Mouse (Mus musculus): Measurements from ENCODE around the gene 1700025B11Rik. TPM values are rescaled to one million over a fixed set of nuclear protein-coding genes. Genes with fewer than 3 reads are reported as not detected.

1700025B11Rik gene
- not detected in 2 replicates for polyA plus RNA-seq (2014; fragmentation: Nextera tagmentation; extraction: Ambion mirVana)

DNA sequence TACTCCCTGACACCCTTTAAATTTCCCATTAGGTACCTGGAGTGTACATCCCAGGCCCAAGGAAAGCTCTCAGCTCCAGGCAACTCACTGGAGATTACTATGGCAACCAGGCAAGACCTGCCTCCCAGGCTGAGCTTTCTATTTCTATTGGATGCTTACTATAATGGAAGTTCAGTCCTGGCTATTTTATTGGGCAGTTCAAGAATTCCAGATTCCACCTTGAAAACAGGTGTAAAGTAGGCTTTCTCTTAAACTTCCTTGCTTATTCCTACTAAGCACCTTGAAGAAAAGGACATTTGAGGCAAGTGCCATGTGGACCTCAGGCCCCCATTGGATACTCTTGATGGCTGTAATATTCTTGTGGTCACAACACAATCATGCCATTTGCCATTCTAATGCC is at the start of gene 1700025B11Rik:
TSS of gene 1700025B11Rik (minus strand) at position 101 of the 400 bp plus-strand sequence.
- no peak within 1 kb of the TSS for H3K4me3 ChIP-seq (ENCODE audit: low read depth, low read length)
- no peak within 1 kb of the TSS for H3K27ac ChIP-seq (replicated peaks; ENCODE audit: low read depth, low read length)
- H3K9ac ChIP-seq (ENCODE audit: low read length), result no peak within 1 kb of the TSS
- H3K36me3 ChIP-seq (ENCODE audit: control insufficient read depth, insufficient read depth, low read length), result no peaks in the 10 kb centered on the region
- DNase-seq (ENCODE audit: low spot score), result no peak
- H3K4me1 ChIP-seq (ENCODE audit: control insufficient read depth, insufficient read depth, low read length), result no peaks in the 10 kb centered on the region
- no peak within 1 kb of the TSS for H3K4me2 ChIP-seq (ENCODE audit: low read depth, severe bottlenecking)
- no peak for ATAC-seq (ENCODE audit: insufficient number of reproducible peaks, low FRiP score, low TSS enrichment, low read depth)
- no peaks in the 10 kb centered on the region for H3K9me3 ChIP-seq (ENCODE audit: control insufficient read depth, low read length)
- H3K27me3 ChIP-seq (ENCODE audit: control insufficient read depth, insufficient read depth, low read length), result no peaks in the 10 kb centered on the region

DNA sequence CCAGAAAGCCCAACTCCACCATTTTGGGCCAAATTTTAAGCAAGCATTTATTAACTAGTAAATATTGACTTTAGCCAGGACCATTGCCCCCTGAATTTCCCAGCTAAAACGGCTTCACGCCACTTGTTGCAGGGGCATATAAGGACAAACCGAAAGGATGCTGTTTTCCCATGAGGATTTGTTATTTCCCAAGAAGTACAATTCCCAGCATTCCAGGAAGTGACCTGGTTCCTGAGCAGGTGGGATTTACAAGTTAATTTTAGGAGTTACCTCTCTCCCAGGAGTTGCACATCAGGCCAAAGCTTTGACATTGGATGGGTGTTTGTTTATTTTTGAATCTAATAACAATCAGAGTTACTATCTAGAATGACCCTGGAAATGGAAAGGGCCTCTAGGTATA is 44.4 kb upstream of the 1700025B11Rik start:
- Histone ChIP-seq H3K27me3 (ENCODE audit: control insufficient read depth, insufficient read depth, low read length) (no peaks in the 10 kb centered on the region), H3K4me2 (ENCODE audit: low read depth, severe bottlenecking) (no peak overlapping the region), H3K4me3 (ENCODE audit: low read depth, low read length) (no peak overlapping the region), H3K36me3 (ENCODE audit: control insufficient read depth, insufficient read depth, low read length) (no peaks in the 10 kb centered on the region), H3K4me1 (ENCODE audit: control insufficient read depth, insufficient read depth, low read length) (no peaks in the 10 kb centered on the region), H3K9me3 (ENCODE audit: control insufficient read depth, low read length) (no peaks in the 10 kb centered on the region), H3K27ac (replicated peaks; ENCODE audit: low read depth, low read length) (no peak overlapping the region), H3K9ac (ENCODE audit: low read length) (no peak overlapping the region)
- DNase-seq (ENCODE audit: low spot score), result no peak
- WGBS, result 95% methylated on average over 3 of the region's 3 CpGs
- no peak for ATAC-seq (ENCODE audit: insufficient number of reproducible peaks, low FRiP score, low TSS enrichment, low read depth)

DNA sequence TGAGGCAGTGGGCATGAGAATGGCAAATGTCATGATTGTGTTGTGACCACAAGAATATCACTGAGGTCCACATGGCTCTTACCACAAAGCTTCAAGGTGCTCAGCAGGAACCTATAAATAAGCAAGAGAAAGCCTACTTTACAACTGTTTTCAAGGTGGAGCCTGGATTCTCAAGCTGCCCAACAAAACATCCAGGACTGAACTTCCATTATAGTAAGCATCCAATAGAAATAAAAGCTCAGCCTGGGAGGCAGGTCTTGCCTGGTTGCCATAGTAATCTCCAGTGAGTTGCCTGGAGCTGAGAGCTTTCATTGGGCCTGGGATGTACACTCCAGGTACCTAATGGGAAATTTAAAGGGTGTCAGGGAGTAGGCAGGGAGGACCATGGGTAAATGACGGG is 37.3 kb upstream of the 1700025B11Rik start, which contains the start of gene Gm36245:
TSS of gene Gm36245 (plus strand) at position 301 of the 400 bp plus-strand sequence.
- Histone ChIP-seq H3K27me3 (ENCODE audit: control insufficient read depth, insufficient read depth, low read length) (no peaks in the 10 kb centered on the region), H3K9ac (ENCODE audit: low read length) (no peak within 1 kb of the TSS), H3K4me3 (ENCODE audit: low read depth, low read length) (no peak within 1 kb of the TSS), H3K36me3 (ENCODE audit: control insufficient read depth, insufficient read depth, low read length) (no peaks in the 10 kb centered on the region), H3K4me1 (ENCODE audit: control insufficient read depth, insufficient read depth, low read length) (no peaks in the 10 kb centered on the region), H3K27ac (replicated peaks; ENCODE audit: low read depth, low read length) (no peak within 1 kb of the TSS), H3K9me3 (ENCODE audit: control insufficient read depth, low read length) (no peaks in the 10 kb centered on the region), H3K4me2 (ENCODE audit: low read depth, severe bottlenecking) (no peak within 1 kb of the TSS)
- ATAC-seq (ENCODE audit: insufficient number of reproducible peaks, low FRiP score, low TSS enrichment, low read depth) (no peak), DNase-seq (ENCODE audit: low spot score) (no peak)
- WGBS, result 71% methylated on average over 1 of the region's 1 CpGs

DNA sequence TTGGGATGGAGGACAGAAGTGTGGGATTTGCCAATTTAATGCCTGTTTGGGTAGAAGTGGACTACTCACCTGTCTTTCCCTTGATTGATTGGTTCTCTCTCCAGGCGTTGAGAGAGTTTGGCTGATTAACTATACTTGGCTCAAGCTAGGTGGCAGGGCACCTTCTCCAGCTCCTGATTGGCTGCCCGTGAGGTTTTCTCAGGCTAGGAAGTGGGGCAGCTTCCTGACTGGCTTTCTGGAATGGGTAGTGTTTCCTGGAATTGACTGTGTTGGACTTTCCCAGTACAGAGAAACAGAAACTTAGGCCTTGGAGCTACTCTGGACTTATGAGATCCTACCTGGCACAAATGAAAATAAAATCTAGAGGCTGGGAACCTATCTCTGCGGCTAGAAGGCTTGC is 36.7 kb upstream of the 1700025B11Rik start:
- no peak overlapping the region for H3K9ac ChIP-seq (ENCODE audit: low read length)
- H3K9me3 ChIP-seq (ENCODE audit: control insufficient read depth, low read length), result no peaks in the 10 kb centered on the region
- no peaks in the 10 kb centered on the region for H3K27me3 ChIP-seq (ENCODE audit: control insufficient read depth, insufficient read depth, low read length)
- DNase-seq (ENCODE audit: low spot score) (no peak), ATAC-seq (ENCODE audit: insufficient number of reproducible peaks, low FRiP score, low TSS enrichment, low read depth) (no peak)
- no peaks in the 10 kb centered on the region for H3K4me1 ChIP-seq (ENCODE audit: control insufficient read depth, insufficient read depth, low read length)
- 60% methylated on average over 3 of the region's 3 CpGs for WGBS
- H3K27ac ChIP-seq (replicated peaks; ENCODE audit: low read depth, low read length), result no peak overlapping the region
- H3K4me3 ChIP-seq (ENCODE audit: low read depth, low read length), result no peak overlapping the region
- H3K4me2 ChIP-seq (ENCODE audit: low read depth, severe bottlenecking), result no peak overlapping the region
- H3K36me3 ChIP-seq (ENCODE audit: control insufficient read depth, insufficient read depth, low read length), result no peaks in the 10 kb centered on the region

DNA sequence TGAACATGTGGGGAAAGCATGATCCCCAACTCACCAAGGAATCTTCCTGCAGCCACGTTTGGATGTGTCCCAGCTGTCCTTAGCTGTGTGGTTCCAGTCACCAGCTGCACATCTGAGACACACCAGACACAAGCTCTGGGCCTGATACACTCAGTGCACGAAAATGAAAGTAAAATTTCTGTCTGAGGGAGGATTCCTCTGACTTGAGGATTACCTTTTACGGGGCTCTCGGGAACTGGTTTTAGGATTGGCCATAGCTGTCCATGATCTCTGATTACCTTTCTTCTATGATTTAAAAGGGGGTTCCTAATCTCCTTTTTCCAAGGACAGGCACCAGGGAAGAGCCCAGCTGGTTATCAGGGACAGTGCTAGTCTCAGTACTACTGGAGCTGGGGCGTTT is 34.3 kb upstream of the 1700025B11Rik start, which contains the start of gene Apol10b:
TSS of gene Apol10b (minus strand) at position 165 of the 400 bp plus-strand sequence.
- ATAC-seq (ENCODE audit: insufficient number of reproducible peaks, low FRiP score, low TSS enrichment, low read depth), result no peak
- no peaks in the 10 kb centered on the region for H3K4me1 ChIP-seq (ENCODE audit: control insufficient read depth, insufficient read depth, low read length)
- H3K27me3 ChIP-seq (ENCODE audit: control insufficient read depth, insufficient read depth, low read length), result no peaks in the 10 kb centered on the region
- no peak within 1 kb of the TSS for H3K4me2 ChIP-seq (ENCODE audit: low read depth, severe bottlenecking)
- DNase-seq (ENCODE audit: low spot score), result no peak
- H3K36me3 ChIP-seq (ENCODE audit: control insufficient read depth, insufficient read depth, low read length), result no peaks in the 10 kb centered on the region
- no peaks in the 10 kb centered on the region for H3K9me3 ChIP-seq (ENCODE audit: control insufficient read depth, low read length)
- H3K9ac ChIP-seq (ENCODE audit: low read length), result no peak within 1 kb of the TSS
- 62% methylated on average over 5 of the region's 5 CpGs for WGBS
- H3K4me3 ChIP-seq (ENCODE audit: low read depth, low read length), result no peak within 1 kb of the TSS
- H3K27ac ChIP-seq (replicated peaks; ENCODE audit: low read depth, low read length), result no peak within 1 kb of the TSS

DNA sequence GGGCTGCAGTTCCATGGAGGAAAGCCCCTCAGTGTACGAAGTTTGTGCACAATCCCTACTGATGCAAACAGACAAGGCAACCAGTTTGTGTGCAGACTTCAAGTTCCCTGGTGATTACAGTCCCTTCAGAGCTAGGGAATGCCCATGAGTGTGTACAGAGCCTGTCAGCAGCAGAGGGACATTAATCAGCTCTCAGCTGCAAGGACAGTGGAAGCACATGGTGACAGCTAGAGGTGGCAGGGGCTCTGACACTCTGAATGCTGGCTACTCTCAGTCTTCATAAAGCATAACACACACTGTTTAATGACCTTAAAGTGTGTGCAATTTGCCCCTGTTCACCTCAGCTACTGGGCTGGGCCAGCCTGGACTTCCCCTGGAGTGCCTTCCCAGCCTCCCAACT is 31.9 kb upstream of the 1700025B11Rik start:
- no peak for ATAC-seq (ENCODE audit: insufficient number of reproducible peaks, low FRiP score, low TSS enrichment, low read depth)
- H3K27ac ChIP-seq (replicated peaks; ENCODE audit: low read depth, low read length), result no peak overlapping the region
- WGBS, result 69% methylated on average over 1 of the region's 1 CpGs
- H3K36me3 ChIP-seq (ENCODE audit: control insufficient read depth, insufficient read depth, low read length), result no peaks in the 10 kb centered on the region
- DNase-seq (ENCODE audit: low spot score), result no peak
- no peaks in the 10 kb centered on the region for H3K9me3 ChIP-seq (ENCODE audit: control insufficient read depth, low read length)
- no peak overlapping the region for H3K4me2 ChIP-seq (ENCODE audit: low read depth, severe bottlenecking)
- H3K9ac ChIP-seq (ENCODE audit: low read length), result no peak overlapping the region
- no peaks in the 10 kb centered on the region for H3K27me3 ChIP-seq (ENCODE audit: control insufficient read depth, insufficient read depth, low read length)
- no peak overlapping the region for H3K4me3 ChIP-seq (ENCODE audit: low read depth, low read length)
- no peaks in the 10 kb centered on the region for H3K4me1 ChIP-seq (ENCODE audit: control insufficient read depth, insufficient read depth, low read length)

DNA sequence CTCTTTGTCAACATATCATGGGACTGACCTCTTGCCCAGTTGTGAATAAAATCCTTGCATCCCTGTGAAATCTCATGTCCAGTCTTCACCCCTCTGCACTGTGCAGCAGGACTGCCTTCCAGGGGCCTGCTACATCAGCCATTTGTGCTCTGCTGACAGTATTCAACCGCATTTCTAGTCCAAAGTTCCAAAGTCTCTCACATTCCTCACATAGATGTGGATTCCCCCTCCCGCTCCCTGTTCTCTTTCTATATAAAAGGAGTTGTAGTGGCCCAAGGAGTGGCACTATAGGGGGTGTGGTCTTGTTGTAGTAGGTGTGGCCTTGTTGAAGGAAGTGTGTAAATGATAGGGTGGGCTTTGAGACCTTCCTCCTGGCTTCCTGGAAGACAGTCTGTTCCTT is 29.2 kb upstream of the 1700025B11Rik start:
- no peaks in the 10 kb centered on the region for H3K36me3 ChIP-seq (ENCODE audit: control insufficient read depth, insufficient read depth, low read length)
- WGBS, result 84% methylated on average over 2 of the region's 2 CpGs
- H3K9me3 ChIP-seq (ENCODE audit: control insufficient read depth, low read length), result no peaks in the 10 kb centered on the region
- H3K4me2 ChIP-seq (ENCODE audit: low read depth, severe bottlenecking), result no peak overlapping the region
- no peaks in the 10 kb centered on the region for H3K27me3 ChIP-seq (ENCODE audit: control insufficient read depth, insufficient read depth, low read length)
- H3K27ac ChIP-seq (replicated peaks; ENCODE audit: low read depth, low read length), result no peak overlapping the region
- ATAC-seq (ENCODE audit: insufficient number of reproducible peaks, low FRiP score, low TSS enrichment, low read depth) (no peak), DNase-seq (ENCODE audit: low spot score) (no peak)
- no peak overlapping the region for H3K4me3 ChIP-seq (ENCODE audit: low read depth, low read length)
- no peak overlapping the region for H3K9ac ChIP-seq (ENCODE audit: low read length)
- no peaks in the 10 kb centered on the region for H3K4me1 ChIP-seq (ENCODE audit: control insufficient read depth, insufficient read depth, low read length)

DNA sequence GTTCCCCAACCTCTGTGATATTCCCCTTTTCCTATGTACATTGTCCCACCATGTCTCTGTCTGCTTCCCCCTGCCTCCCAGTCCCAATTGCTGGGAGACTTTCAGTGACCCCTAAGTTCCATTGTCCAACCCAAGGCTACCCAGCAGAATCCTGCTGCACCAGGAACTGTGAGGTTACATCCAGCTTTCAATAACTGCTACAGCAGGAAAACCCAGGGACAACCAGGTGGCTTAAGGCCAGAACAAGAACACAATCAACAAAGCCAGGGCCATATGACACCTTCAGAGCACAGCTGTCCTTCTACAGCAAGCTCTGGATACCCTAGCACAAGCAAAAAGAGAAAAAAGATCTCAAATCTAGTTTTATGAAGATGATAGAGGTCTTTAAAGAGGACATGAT is 27.3 kb upstream of the 1700025B11Rik start:
- no peaks in the 10 kb centered on the region for H3K4me1 ChIP-seq (ENCODE audit: control insufficient read depth, insufficient read depth, low read length)
- H3K36me3 ChIP-seq (ENCODE audit: control insufficient read depth, insufficient read depth, low read length), result no peaks in the 10 kb centered on the region
- no peak overlapping the region for H3K9ac ChIP-seq (ENCODE audit: low read length)
- no peak overlapping the region for H3K4me2 ChIP-seq (ENCODE audit: low read depth, severe bottlenecking)
- no peak overlapping the region for H3K27ac ChIP-seq (replicated peaks; ENCODE audit: low read depth, low read length)
- DNase-seq (ENCODE audit: low spot score) (no peak), ATAC-seq (ENCODE audit: insufficient number of reproducible peaks, low FRiP score, low TSS enrichment, low read depth) (no peak)
- H3K4me3 ChIP-seq (ENCODE audit: low read depth, low read length), result no peak overlapping the region
- no peaks in the 10 kb centered on the region; the same call in 1 of the 2 replicates for H3K27me3 ChIP-seq (ENCODE audit: control insufficient read depth, insufficient read depth, low read length)
- no peaks in the 10 kb centered on the region for H3K9me3 ChIP-seq (ENCODE audit: control insufficient read depth, low read length)

DNA sequence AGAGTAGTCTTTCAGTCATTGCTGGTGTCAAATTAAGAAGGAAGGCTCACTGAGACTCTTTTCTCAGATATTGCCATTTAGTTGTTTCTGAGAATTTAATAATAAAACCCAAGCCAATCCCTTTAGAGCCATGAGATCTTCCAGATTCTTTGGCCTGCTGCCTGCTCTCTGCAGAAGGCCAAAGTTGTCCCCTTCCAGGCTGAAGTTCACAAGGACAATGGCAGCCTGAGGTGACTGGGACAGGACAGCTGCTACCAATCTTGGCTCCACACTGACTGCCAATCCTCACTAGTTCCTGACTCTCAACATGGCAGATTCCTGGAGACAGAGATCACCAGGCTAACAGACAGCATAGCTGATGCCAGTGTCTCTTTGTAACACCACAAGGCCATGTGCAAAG is 25.3 kb upstream of the 1700025B11Rik start:
- no peaks in the 10 kb centered on the region for H3K36me3 ChIP-seq (ENCODE audit: control insufficient read depth, insufficient read depth, low read length)
- H3K4me2 ChIP-seq (ENCODE audit: low read depth, severe bottlenecking), result no peak overlapping the region
- no peak overlapping the region for H3K27ac ChIP-seq (replicated peaks; ENCODE audit: low read depth, low read length)
- H3K4me1 ChIP-seq (ENCODE audit: control insufficient read depth, insufficient read depth, low read length), result no peaks in the 10 kb centered on the region
- H3K27me3 ChIP-seq (ENCODE audit: control insufficient read depth, insufficient read depth, low read length), result no peaks in the 10 kb centered on the region; the same call in 1 of the 2 replicates
- H3K4me3 ChIP-seq (ENCODE audit: low read depth, low read length), result no peak overlapping the region
- DNase-seq (ENCODE audit: low spot score), result no peak
- no peak for ATAC-seq (ENCODE audit: insufficient number of reproducible peaks, low FRiP score, low TSS enrichment, low read depth)
- no peaks in the 10 kb centered on the region for H3K9me3 ChIP-seq (ENCODE audit: control insufficient read depth, low read length)
- no peak overlapping the region for H3K9ac ChIP-seq (ENCODE audit: low read length)
